Mouse (Mus musculus): ENCODE data around the gene Ctns. TPM values are rescaled to one million over a fixed set of nuclear protein-coding genes. Genes with fewer than 3 reads are reported as not detected.

The Ctns gene
- polyA plus RNA-seq (2011; ENCODE audit: insufficient read depth, insufficient read length, low read depth, missing spikeins) = 15.3 and 15.4 TPM in 2 replicates

DNA sequence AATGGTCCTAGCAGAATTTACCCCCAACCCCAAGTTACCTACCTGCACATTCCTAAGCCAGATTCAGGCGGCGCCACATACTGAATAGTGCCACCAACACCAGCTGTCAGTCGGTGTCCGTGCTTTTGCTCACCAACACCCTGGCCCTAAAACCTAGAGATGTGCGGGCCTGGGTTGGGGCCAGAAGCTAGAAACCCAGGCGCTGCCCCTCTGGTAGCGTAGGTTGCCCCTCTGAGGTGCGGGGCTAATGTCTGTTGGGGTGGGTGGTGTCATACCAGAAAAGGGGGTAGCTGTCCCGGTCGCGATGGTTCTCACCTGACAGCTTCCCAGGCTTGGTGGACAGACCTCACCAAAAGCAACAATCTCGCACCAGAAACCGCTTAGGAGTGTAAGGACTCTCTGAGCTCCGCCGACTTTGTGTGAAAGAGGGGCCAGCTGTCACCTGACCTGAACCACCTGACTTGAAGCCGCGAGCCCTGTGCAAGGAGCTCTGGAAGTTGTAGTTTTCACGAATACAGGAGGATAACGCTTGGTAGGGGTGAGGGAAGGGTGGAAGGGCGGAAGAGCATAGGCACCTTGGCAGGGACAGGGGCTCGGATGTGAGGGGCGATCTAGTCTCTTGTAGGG lies at the start of gene Ctns:
TSS of gene Ctns (minus strand) at position 440 of the 627 bp plus-strand sequence.
- Histone ChIP-seq H3K4me3 (ENCODE audit: low read depth, low read length) (peak within 1 kb of the TSS; percentile 91), H3K9ac (ENCODE audit: low read depth, poor library complexity, severe bottlenecking) (peak within 1 kb of the TSS; percentile 45), H3K9me3 (replicated peaks; ENCODE audit: control insufficient read depth, insufficient read depth, low read length, poor library complexity, severe bottlenecking) (no peaks in the 10 kb centered on the region), H3K36me3 (ENCODE audit: control insufficient read depth, insufficient read depth, low read length, poor library complexity, severe bottlenecking) (no peaks in the 10 kb centered on the region), H3K27me3 (ENCODE audit: control insufficient read depth, insufficient read depth, low read length, poor library complexity, severe bottlenecking) (no peaks in the 10 kb centered on the region), H3K4me1 (ENCODE audit: control insufficient read depth, insufficient read depth, low read length) (no peaks in the 10 kb centered on the region), H3K27ac (ENCODE audit: insufficient read depth, low read length) (no peak within 1 kb of the TSS)
- TF ChIP-seq POLR2A (IDR thresholded peaks at IDR 0.05; ENCODE audit: insufficient read depth, low read length) (peak; percentile 25), CTCF (IDR thresholded peaks at IDR 0.05; ENCODE audit: low read depth, low read length) (no peak), EP300 (IDR thresholded peaks at IDR 0.05; ENCODE audit: insufficient read depth, low read depth, low read length) (no peak)

DNA sequence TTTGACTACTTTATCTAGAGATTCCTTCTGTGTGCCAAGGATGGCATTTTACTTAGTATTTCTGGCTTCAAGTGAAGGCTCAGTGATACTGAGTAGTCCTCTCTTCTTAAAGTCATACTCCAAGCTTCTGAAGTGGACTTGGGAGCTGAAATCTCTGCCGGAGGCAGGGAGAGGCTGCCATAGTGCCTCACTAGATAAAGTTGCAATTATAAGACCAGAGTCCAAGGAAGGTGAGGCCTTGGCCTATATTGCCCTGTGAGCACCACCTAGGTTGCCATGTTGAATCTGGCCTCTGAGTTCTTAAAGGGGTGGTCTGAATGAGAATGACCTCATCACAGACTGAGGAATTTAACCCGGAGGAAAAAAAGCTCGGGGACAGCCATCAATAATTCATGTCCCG lies 43.9 kb upstream of the Ctns start:
- TF ChIP-seq EP300 (IDR thresholded peaks at IDR 0.05; ENCODE audit: insufficient read depth, low read depth, low read length) (no peak), CTCF (IDR thresholded peaks at IDR 0.05; ENCODE audit: low read depth, low read length) (no peak), POLR2A (IDR thresholded peaks at IDR 0.05; ENCODE audit: insufficient read depth, low read length) (no peak)
- no peak overlapping the region for H3K4me3 ChIP-seq (ENCODE audit: low read depth, low read length)
- no peaks in the 10 kb centered on the region for H3K4me1 ChIP-seq (ENCODE audit: control insufficient read depth, insufficient read depth, low read length)
- no peaks in the 10 kb centered on the region for H3K36me3 ChIP-seq (ENCODE audit: control insufficient read depth, insufficient read depth, low read length, poor library complexity, severe bottlenecking)
- no peak overlapping the region for H3K9ac ChIP-seq (ENCODE audit: low read depth, poor library complexity, severe bottlenecking)
- no peak overlapping the region for H3K27ac ChIP-seq (ENCODE audit: insufficient read depth, low read length)
- H3K27me3 ChIP-seq (ENCODE audit: control insufficient read depth, insufficient read depth, low read length, poor library complexity, severe bottlenecking) = no peaks in the 10 kb centered on the region
- no peaks in the 10 kb centered on the region; the same call in 1 of the 2 replicates for H3K9me3 ChIP-seq (replicated peaks; ENCODE audit: control insufficient read depth, insufficient read depth, low read length, poor library complexity, severe bottlenecking)

DNA sequence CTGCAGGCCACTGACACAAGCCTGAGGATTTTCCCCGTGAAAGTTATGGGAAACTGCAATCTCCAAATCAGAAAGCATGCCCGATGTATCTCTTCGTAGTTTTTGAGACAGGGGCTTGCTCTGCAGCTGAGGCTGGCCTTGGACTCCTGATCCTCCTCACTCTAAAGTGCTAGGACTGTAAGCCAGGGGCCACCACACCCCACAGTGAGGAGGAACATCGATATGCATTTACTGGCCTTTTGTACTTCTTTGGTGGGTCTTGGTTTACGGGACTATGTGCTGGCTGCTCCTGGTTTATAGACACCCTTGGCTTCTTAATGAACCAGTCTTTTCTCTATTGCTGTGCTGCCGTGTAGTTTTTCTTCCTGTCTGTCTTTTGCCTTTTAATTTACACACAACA lies 43.4 kb upstream of the Ctns start:
- no peaks in the 10 kb centered on the region for H3K9me3 ChIP-seq (replicated peaks; ENCODE audit: control insufficient read depth, insufficient read depth, low read length, poor library complexity, severe bottlenecking)
- H3K27ac ChIP-seq (ENCODE audit: insufficient read depth, low read length) = no peak overlapping the region
- H3K4me3 ChIP-seq (ENCODE audit: low read depth, low read length) = no peak overlapping the region
- no peaks in the 10 kb centered on the region for H3K27me3 ChIP-seq (ENCODE audit: control insufficient read depth, insufficient read depth, low read length, poor library complexity, severe bottlenecking)
- no peak overlapping the region for H3K9ac ChIP-seq (ENCODE audit: low read depth, poor library complexity, severe bottlenecking)
- TF ChIP-seq POLR2A (IDR thresholded peaks at IDR 0.05; ENCODE audit: insufficient read depth, low read length) (no peak), EP300 (IDR thresholded peaks at IDR 0.05; ENCODE audit: insufficient read depth, low read depth, low read length) (no peak), CTCF (IDR thresholded peaks at IDR 0.05; ENCODE audit: low read depth, low read length) (no peak)
- H3K4me1 ChIP-seq (ENCODE audit: control insufficient read depth, insufficient read depth, low read length) = no peaks in the 10 kb centered on the region
- no peaks in the 10 kb centered on the region for H3K36me3 ChIP-seq (ENCODE audit: control insufficient read depth, insufficient read depth, low read length, poor library complexity, severe bottlenecking)

DNA sequence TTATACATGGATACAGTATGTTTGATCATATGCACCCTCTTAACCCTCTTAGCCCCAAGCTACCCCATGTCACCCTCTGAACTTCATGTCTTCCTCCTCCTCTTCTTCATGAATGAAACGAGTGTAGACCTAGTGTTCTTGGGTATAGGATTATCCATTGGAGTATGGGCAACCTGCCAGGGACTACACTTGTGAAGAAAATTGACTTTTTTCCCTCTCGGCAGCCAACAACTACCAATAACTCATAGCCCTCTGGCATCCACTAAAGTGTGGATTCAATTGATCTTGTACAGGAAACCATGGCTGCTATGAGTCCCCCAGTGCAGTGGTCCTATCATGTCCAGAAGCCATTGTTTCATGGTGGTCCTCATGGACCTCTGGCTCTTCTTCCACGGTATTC lies 37.9 kb upstream of the Ctns start:
- Histone ChIP-seq H3K36me3 (ENCODE audit: control insufficient read depth, insufficient read depth, low read length, poor library complexity, severe bottlenecking) (no peaks in the 10 kb centered on the region), H3K9ac (ENCODE audit: low read depth, poor library complexity, severe bottlenecking) (no peak overlapping the region), H3K27ac (ENCODE audit: insufficient read depth, low read length) (no peak overlapping the region), H3K9me3 (replicated peaks; ENCODE audit: control insufficient read depth, insufficient read depth, low read length, poor library complexity, severe bottlenecking) (no peaks in the 10 kb centered on the region), H3K27me3 (ENCODE audit: control insufficient read depth, insufficient read depth, low read length, poor library complexity, severe bottlenecking) (no peaks in the 10 kb centered on the region), H3K4me3 (ENCODE audit: low read depth, low read length) (no peak overlapping the region), H3K4me1 (ENCODE audit: control insufficient read depth, insufficient read depth, low read length) (no peaks in the 10 kb centered on the region)
- no peak for TF ChIP-seq EP300 (IDR thresholded peaks at IDR 0.05; ENCODE audit: insufficient read depth, low read depth, low read length)
- TF ChIP-seq POLR2A (IDR thresholded peaks at IDR 0.05; ENCODE audit: insufficient read depth, low read length) = no peak
- TF ChIP-seq CTCF (IDR thresholded peaks at IDR 0.05; ENCODE audit: low read depth, low read length) = no peak

DNA sequence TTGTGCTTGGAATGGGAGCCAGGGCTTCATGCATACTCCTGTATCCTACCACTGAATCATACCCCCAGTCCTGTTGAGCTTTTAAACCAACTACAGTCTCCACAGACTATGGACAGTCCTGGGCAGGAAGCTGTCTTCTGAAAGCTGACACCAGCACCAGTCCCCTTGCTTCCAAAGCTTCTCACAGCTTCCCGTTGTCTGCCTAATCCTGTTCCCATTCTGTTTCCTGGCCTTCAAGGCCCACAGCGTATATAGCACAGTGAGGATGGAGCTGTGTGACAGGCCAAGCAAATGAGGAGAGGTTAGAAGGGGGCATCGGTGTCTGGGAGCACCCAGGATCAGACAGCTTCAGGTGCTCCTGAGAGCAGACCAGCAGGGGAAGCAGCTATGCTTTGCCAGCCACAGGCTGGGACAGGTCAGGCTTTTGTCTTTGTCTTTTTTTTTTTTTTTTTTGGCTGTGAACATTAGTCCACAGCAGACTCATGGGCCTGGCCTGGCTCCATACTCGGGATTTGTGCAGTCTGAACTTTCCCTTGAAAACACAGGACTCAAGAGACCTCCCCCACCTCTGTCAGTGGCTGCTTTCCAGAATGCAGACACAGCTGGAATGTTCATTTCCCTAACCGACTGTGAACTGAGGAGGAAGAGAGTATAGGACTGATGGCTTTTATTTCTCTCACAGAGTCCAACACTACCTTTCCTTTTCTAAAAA lies 37.3 kb upstream of the Ctns start:
- H3K4me3 ChIP-seq (ENCODE audit: low read depth, low read length) = no peak overlapping the region
- no peak overlapping the region for H3K9ac ChIP-seq (ENCODE audit: low read depth, poor library complexity, severe bottlenecking)
- no peaks in the 10 kb centered on the region for H3K4me1 ChIP-seq (ENCODE audit: control insufficient read depth, insufficient read depth, low read length)
- no peak for TF ChIP-seq POLR2A (IDR thresholded peaks at IDR 0.05; ENCODE audit: insufficient read depth, low read length)
- no peak for TF ChIP-seq CTCF (IDR thresholded peaks at IDR 0.05; ENCODE audit: low read depth, low read length)
- TF ChIP-seq EP300 (IDR thresholded peaks at IDR 0.05; ENCODE audit: insufficient read depth, low read depth, low read length) = no peak
- no peaks in the 10 kb centered on the region for H3K27me3 ChIP-seq (ENCODE audit: control insufficient read depth, insufficient read depth, low read length, poor library complexity, severe bottlenecking)
- no peaks in the 10 kb centered on the region for H3K36me3 ChIP-seq (ENCODE audit: control insufficient read depth, insufficient read depth, low read length, poor library complexity, severe bottlenecking)
- H3K27ac ChIP-seq (ENCODE audit: insufficient read depth, low read length) = no peak overlapping the region
- no peaks in the 10 kb centered on the region for H3K9me3 ChIP-seq (replicated peaks; ENCODE audit: control insufficient read depth, insufficient read depth, low read length, poor library complexity, severe bottlenecking)

DNA sequence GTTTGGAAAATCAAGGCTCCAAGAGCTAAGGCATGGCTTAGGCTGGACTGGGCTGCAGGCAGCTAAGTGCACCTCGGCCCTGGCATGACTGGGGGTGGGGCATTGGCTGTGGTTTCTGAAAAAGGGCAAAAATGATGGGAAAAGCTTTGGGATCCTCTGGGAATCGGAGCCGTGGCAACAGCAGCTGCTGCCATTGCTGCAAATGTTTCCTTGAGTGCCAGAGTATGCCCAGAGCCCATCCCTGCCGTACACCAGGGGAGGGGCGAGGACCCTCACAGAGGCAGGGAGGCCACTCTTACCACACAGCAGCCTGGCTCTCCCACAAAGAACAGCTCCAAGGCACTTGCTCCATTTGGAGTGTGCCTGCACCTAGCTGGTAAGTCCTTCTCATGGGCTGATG lies 35.1 kb upstream of the Ctns start, which contains the start of gene Trpv1:
TSS of gene Trpv1 (plus strand) at position 301 of the 400 bp plus-strand sequence.
- Histone ChIP-seq H3K36me3 (ENCODE audit: control insufficient read depth, insufficient read depth, low read length, poor library complexity, severe bottlenecking) (no peaks in the 10 kb centered on the region), H3K9ac (ENCODE audit: low read depth, poor library complexity, severe bottlenecking) (no peak within 1 kb of the TSS)
- TF ChIP-seq POLR2A (IDR thresholded peaks at IDR 0.05; ENCODE audit: insufficient read depth, low read length) = no peak
- no peak for TF ChIP-seq CTCF (IDR thresholded peaks at IDR 0.05; ENCODE audit: low read depth, low read length)
- no peak for TF ChIP-seq EP300 (IDR thresholded peaks at IDR 0.05; ENCODE audit: insufficient read depth, low read depth, low read length)

More for the DNA sequence above, 35.1 kb upstream of the Ctns start, which contains the start of gene Trpv1:
- Histone ChIP-seq H3K4me3 (ENCODE audit: low read depth, low read length) (no peak within 1 kb of the TSS), H3K27me3 (ENCODE audit: control insufficient read depth, insufficient read depth, low read length, poor library complexity, severe bottlenecking) (no peaks in the 10 kb centered on the region), H3K4me1 (ENCODE audit: control insufficient read depth, insufficient read depth, low read length) (no peaks in the 10 kb centered on the region), H3K27ac (ENCODE audit: insufficient read depth, low read length) (no peak within 1 kb of the TSS), H3K9me3 (replicated peaks; ENCODE audit: control insufficient read depth, insufficient read depth, low read length, poor library complexity, severe bottlenecking) (no peaks in the 10 kb centered on the region)
